Mouse (Mus musculus): ENCODE data around the gene Oscp1. TPM values are rescaled to one million over a fixed set of nuclear protein-coding genes. Genes with fewer than 3 reads are reported as not detected.

The Oscp1 gene
- total and polyA plus RNA-seq, 3 experiments: 3.9 to 6.7 (median 5.0) TPM

GRCm38 (mm10) chr4:126058997-126059362 lies 615 bp downstream of the Oscp1 start:
- DNase-seq (ENCODE audit: extremely low read depth): no peak
- Histone ChIP-seq H3K9ac (ENCODE audit: insufficient read depth, low read depth) (peak overlapping the region; percentile 64; the same call in 1 of the 2 replicates), H3K27ac (ENCODE audit: insufficient read depth, low read depth) (no peak overlapping the region), H3K36me3 (replicated peaks in 1 of 2; ENCODE audit: control insufficient read depth in 1 of 2, insufficient read depth in 1 of 2, low read length in 1 of 2) (peaks cover 15 to 25% of the 10 kb centered on the region in 2 experiments), H3K4me2 (ENCODE audit: insufficient read depth, low read depth, poor library complexity, severe bottlenecking) (peak overlapping the region; percentile 74), H3K9me3 (replicated peaks; ENCODE audit: low read length) (no peaks in the 10 kb centered on the region), H3K4me1 (ENCODE audit: control insufficient read depth in 1 of 2, insufficient read depth in 2 of 2) (peaks cover 2 to 19% of the 10 kb centered on the region in 2 experiments; a peak in 3 of 4 replicates), H3K79me2 (replicated peaks; ENCODE audit: control insufficient read depth, extremely low read depth, insufficient read depth, poor library complexity, severe bottlenecking) (no peaks in the 10 kb centered on the region), H3K27me3 (replicated peaks) (no peaks in the 10 kb centered on the region), H3K4me3 (replicated peaks in 1 of 3; ENCODE audit: low read depth in 2 of 3, low read length in 2 of 3, poor library complexity in 1 of 3) (peak overlapping the region; percentile 62 to 80 (median 77))
- dilution Hi-C loops (cut with MboI; ENCODE audit: extremely low pct_ligation_motif_present, extremely low pct_unique_long_range_greater_than_20kb, low sequenced_read_pairs) (no loop called here), in situ Hi-C loops (cut with MboI; ENCODE audit: low pct_ligation_motif_present, low pct_unique_long_range_greater_than_20kb, low sequenced_read_pairs) (no loop called here)
- TF ChIP-seq UBTF (IDR thresholded peaks at IDR 0.05; ENCODE audit: low read depth, low read length) (no peak), SIN3A (IDR thresholded peaks at IDR 0.05; ENCODE audit: low read length) (no peak), KAT2A (IDR thresholded peaks at IDR 0.05; ENCODE audit: insufficient replicate concordance, low read length) (no peak), MYC (IDR thresholded peaks at IDR 0.05; ENCODE audit: low read depth, low read length) (no peak), TBP (conservative IDR thresholded peaks at IDR 0.05; ENCODE audit: low read depth, low read length) (no peak), MEF2A (IDR thresholded peaks at IDR 0.05; ENCODE audit: borderline replicate concordance, low read depth, low read length) (no peak), IRF4 (IDR thresholded peaks at IDR 0.05; ENCODE audit: low read depth, low read length) (no peak), SMC3 (IDR thresholded peaks at IDR 0.05; ENCODE audit: low read depth, low read length) (no peak), POLR2AphosphoS2 (IDR thresholded peaks at IDR 0.05; ENCODE audit: low read depth, low read length) (no peak), ZMIZ1 (IDR thresholded peaks at IDR 0.05; ENCODE audit: low read depth, low read length) (no peak), MAZ (IDR thresholded peaks at IDR 0.05; ENCODE audit: low read depth, low read length) (no peak), USF1 (IDR thresholded peaks at IDR 0.05; ENCODE audit: low read depth, low read length) (no peak), TCF12 (IDR thresholded peaks at IDR 0.05; ENCODE audit: low read depth, low read length) (no peak)

- in situ Hi-C loops (cut with MboI; ENCODE audit: low pct_ligation_motif_present, low pct_unique_long_range_greater_than_20kb, low sequenced_read_pairs) (no loop called here), dilution Hi-C loops (cut with MboI; ENCODE audit: extremely low pct_ligation_motif_present, extremely low pct_unique_long_range_greater_than_20kb, low sequenced_read_pairs) (no loop called here)
- Histone ChIP-seq H3K4me2 (ENCODE audit: insufficient read depth, low read depth, poor library complexity, severe bottlenecking) (no peak overlapping the region), H3K79me2 (replicated peaks; ENCODE audit: control insufficient read depth, extremely low read depth, insufficient read depth, poor library complexity, severe bottlenecking) (no peaks in the 10 kb centered on the region), H3K9me3 (replicated peaks; ENCODE audit: low read length) (no peaks in the 10 kb centered on the region), H3K4me3 (replicated peaks in 1 of 3; ENCODE audit: low read depth in 2 of 3, low read length in 2 of 3, poor library complexity in 1 of 3) (no peak overlapping the region), H3K9ac (ENCODE audit: insufficient read depth, low read depth) (no peak overlapping the region), H3K4me1 (ENCODE audit: control insufficient read depth in 1 of 2, insufficient read depth in 2 of 2) (peaks cover 4 to 12% of the 10 kb centered on the region in 2 experiments; a peak in 3 of 4 replicates), H3K27ac (ENCODE audit: insufficient read depth, low read depth) (no peak overlapping the region), H3K27me3 (replicated peaks) (no peaks in the 10 kb centered on the region), H3K36me3 (replicated peaks in 1 of 2; ENCODE audit: control insufficient read depth in 1 of 2, insufficient read depth in 1 of 2, low read length in 1 of 2) (no peaks in the 10 kb centered on the region)
- no peak for DNase-seq (ENCODE audit: extremely low read depth)
- TF ChIP-seq ELF1 (IDR thresholded peaks at IDR 0.05; ENCODE audit: low read depth, low read length) (no peak), ETS1 (conservative IDR thresholded peaks at IDR 0.05; ENCODE audit: low read depth, low read length) (no peak), PAX5 (IDR thresholded peaks at IDR 0.05; ENCODE audit: low read length) (no peak), EP300 (IDR thresholded peaks at IDR 0.05; ENCODE audit: low read length) (no peak), MAX (IDR thresholded peaks at IDR 0.05; ENCODE audit: low read length) (no peak)
Observed at GRCm38 (mm10) chr4:126062856-126063255, 4.5 kb downstream of the Oscp1 start.
